Mouse (Mus musculus) liver, embryonic 14.5 days (tissue): ENCODE data around the gene Gm8113.
"Not testable (repeated sequence)": the region's sequence is repeated elsewhere in the genome, so short reads cannot be mapped to it uniquely, and the experiment has no call there.

Source experiments
- CTCF ChIP-seq: IDR thresholded peaks from 2 replicates; pipeline ENCODE4 v1.5.1; 2016; ENCODE audit warnings: antibody characterized with exemption, low read depth, control low read depth
- EP300 ChIP-seq: IDR thresholded peaks from 2 replicates; pipeline ENCODE4 v1.6.1; 2016; ENCODE audit warnings: antibody characterized with exemption, low read depth

DNA sequence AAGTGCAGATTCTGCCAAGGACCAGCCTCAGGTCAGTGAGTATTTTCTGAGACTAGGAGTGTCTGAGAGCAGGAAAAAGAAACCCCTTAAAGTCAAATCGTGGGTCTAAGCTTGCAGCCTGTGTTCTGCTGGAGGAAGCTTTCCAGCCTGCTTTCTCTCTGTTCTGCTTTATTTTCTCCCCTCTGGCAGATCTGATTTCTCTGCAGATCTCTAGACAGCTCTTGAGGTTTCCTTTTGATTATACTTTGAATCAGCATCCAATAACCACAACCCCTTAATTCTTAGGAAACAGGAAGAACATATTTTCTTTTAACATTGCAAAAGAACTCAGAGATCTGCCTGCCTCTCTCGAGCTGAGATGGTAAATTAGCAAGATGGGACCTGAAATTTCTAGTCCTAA, 28.2 kb downstream of the Gm8113 start:
- TF ChIP-seq EP300, CTCF: not testable (repeated sequence)
